Mouse (Mus musculus) stomach, postnatal 0 days (tissue): ENCODE results near the gene Nt5c2.

Experiments
- CTCF ChIP-seq: IDR thresholded peaks from 2 replicates; pipeline ENCODE4 v1.5.1; 2016; ENCODE audit warnings: antibody characterized with exemption, low read depth, mild to moderate bottlenecking, moderate library complexity
- EP300 ChIP-seq: optimal IDR thresholded peaks from 2 replicates; pipeline ENCODE3; 2016; ENCODE audit warnings: antibody characterized with exemption

GRCm38 (mm10) chr19:47005873-47006272 is 9.1 kb downstream of the Nt5c2 start:
- no peak for TF ChIP-seq CTCF
- no peak for TF ChIP-seq EP300
